Mouse (Mus musculus) embryonic fibroblast, embryonic 13.5 days (primary cell): ENCODE measurements around the gene Flnb.

Experiments used
- CTCF ChIP-seq: IDR thresholded peaks from 2 replicates; pipeline ENCODE4 v1.5.1; 2011; ENCODE audit warnings: mild to moderate bottlenecking, control low read depth, low read length, moderate library complexity, borderline replicate concordance; ENCODE audit not compliant: insufficient read depth
- POLR2A ChIP-seq: IDR thresholded peaks from 2 replicates; pipeline ENCODE4 v1.6.1; 2011; ENCODE audit warnings: low read depth, mild to moderate bottlenecking, control low read depth, low read length, moderate library complexity

DNA sequence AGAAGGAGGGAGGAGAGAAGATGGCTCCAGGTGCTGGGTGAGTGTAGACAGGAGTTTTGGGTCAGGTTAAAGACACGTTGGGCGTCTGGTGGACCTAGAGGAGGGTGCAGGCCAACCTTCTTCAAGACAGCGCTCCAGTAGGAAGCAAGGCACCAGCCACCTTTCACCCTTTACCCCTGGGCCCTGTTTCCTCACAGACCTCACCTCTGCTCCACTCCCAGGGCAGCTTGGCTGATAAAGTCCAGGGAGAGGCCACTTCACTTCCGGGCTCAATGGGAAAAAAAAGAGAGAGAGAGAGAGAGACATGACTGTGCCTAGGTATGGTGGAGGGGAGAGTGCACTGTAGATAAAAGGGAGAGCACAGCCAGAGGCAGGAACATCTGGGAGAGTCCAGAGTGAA lies 10.0 kb upstream of the Flnb start:
- no peak for TF ChIP-seq CTCF
- no peak for TF ChIP-seq POLR2A
